ENCODE assay signal across 1 mouse cellular context in the genomic region with DNA sequence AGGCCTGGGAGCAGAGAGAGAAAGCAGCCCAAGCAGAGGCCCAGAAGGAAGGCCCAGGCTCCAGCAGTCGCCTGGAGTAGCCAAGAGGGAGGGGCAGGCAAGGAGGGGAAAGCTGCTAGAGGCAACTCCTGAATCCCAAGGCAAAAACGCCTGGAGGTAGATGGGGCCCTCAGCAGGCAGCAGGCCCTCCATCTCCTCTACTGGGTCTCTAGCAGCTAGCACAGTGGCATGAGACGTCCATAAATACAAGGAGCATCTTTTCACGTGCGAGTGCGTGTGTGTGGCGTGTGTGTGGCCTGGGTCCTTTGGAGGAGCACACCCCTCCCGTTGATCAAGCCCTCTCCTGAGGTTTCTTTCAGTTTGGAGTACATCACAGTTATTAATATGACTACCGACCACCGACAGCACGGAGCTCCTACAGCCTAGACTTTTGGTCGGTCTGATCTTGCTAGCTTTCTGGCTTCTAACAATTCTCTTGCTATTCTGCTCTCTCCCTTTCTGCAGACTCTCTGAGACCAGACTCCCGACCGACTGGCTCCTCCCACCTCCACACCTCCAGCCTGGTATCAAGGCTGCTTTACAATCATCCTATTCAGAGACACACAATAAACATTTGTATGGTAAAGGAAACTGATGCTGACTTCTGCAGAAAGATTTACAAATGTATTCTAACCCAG.
TF ChIP-seq lines count a peak whose summit lies in the region.

No protein-coding gene starts in this region.

TF ChIP-seq in MEL, 35 proteins besides CTCF, POLR2A, EP300 and RAD21:
- TF ChIP-seq TBP (IDR thresholded peaks at IDR 0.05; ENCODE audit: low read depth, low read length) (no peak), JUND (IDR thresholded peaks at IDR 0.05; ENCODE audit: low read depth, low read length) (no peak), GABPA (IDR thresholded peaks at IDR 0.05; ENCODE audit: low read depth, low read length) (no peak), CHD2 (IDR thresholded peaks at IDR 0.05; ENCODE audit: low read length) (no peak), RCOR1 (IDR thresholded peaks at IDR 0.05; ENCODE audit: low read depth, low read length) (no peak), MAX (IDR thresholded peaks at IDR 0.05; ENCODE audit: low read length) (no peak), USF2 (IDR thresholded peaks at IDR 0.05; ENCODE audit: borderline replicate concordance in 1 of 2, insufficient read depth in 1 of 2, low read depth in 1 of 2, low read length in 2 of 2) (no peak), POLR2AphosphoS5 (IDR thresholded peaks at IDR 0.05; ENCODE audit: borderline replicate concordance, low read depth, low read length) (no peak), NELFE (IDR thresholded peaks at IDR 0.05; ENCODE audit: low read depth, low read length) (no peak), CHD1 (IDR thresholded peaks at IDR 0.05; ENCODE audit: low read depth, low read length) (no peak)
